Mouse (Mus musculus) lung, postnatal 10 days (tissue): ENCODE measurements around the gene Ptpn12.
"Not testable (repeated sequence)": the region's sequence is repeated elsewhere in the genome, so short reads cannot be mapped to it uniquely, and the experiment has no call there.

Experiments
- DNase-seq: peaks from one replicate; pipeline ENCODE4 v3.0.0; 2021

The Ptpn12 gene

GRCm38 (mm10) chr5:20950855-20951650 is 104.7 kb downstream of the Ptpn12 start:
- peak; percentile 63 for DNase-seq

GRCm38 (mm10) chr5:20950516-20950854 is 105.2 kb downstream of the Ptpn12 start:
- DNase-seq = no peak

- no peak for DNase-seq
Measured at GRCm38 (mm10) chr5:20950093-20950492, 105.6 kb downstream of the Ptpn12 start.

GRCm38 (mm10) chr5:20946906-20947305 is 108.8 kb downstream of the Ptpn12 start:
- DNase-seq = no peak

- DNase-seq = peak; percentile 45
Measured at GRCm38 (mm10) chr5:20944961-20945748, 110.6 kb downstream of the Ptpn12 start.

GRCm38 (mm10) chr5:20943791-20944190 is 111.9 kb downstream of the Ptpn12 start:
- DNase-seq = not testable (repeated sequence)

- no peak for DNase-seq
Measured at GRCm38 (mm10) chr5:20942523-20942922, 113.2 kb downstream of the Ptpn12 start.

- DNase-seq = peak; percentile 38
Measured at GRCm38 (mm10) chr5:20941205-20941604, 114.5 kb downstream of the Ptpn12 start.

GRCm38 (mm10) chr5:20940696-20941095 is 115.0 kb downstream of the Ptpn12 start:
- no peak for DNase-seq

- DNase-seq = no peak
Measured at GRCm38 (mm10) chr5:20940040-20940571, 115.6 kb downstream of the Ptpn12 start.

GRCm38 (mm10) chr5:20938523-20938922 is 117.2 kb downstream of the Ptpn12 start:
- DNase-seq = no peak
